Mouse (Mus musculus): Measurements from ENCODE around the gene Gm20388. TPM values are rescaled to one million over a fixed set of nuclear protein-coding genes. Genes with fewer than 3 reads are reported as not detected.

Gene Gm20388
- total and polyA plus RNA-seq, 2 experiments from 2014 or later, result 17.3 TPM; not detected in 1

GRCm38 (mm10) chr8:122340761-122341160, 2430.1 kb downstream of the Gm20388 start:
- peaks cover 28% of the 10 kb centered on the region for H3K4me1 ChIP-seq (ENCODE audit: control insufficient read depth, insufficient read depth)
- no peak overlapping the region for H3K4me3 ChIP-seq (ENCODE audit: low read depth, low read length)
- no peak for TF ChIP-seq CTCF (IDR thresholded peaks at IDR 0.05; ENCODE audit: low read depth)
- TF ChIP-seq EP300 (IDR thresholded peaks at IDR 0.05; ENCODE audit: low read depth), result no peak

GRCm38 (mm10) chr8:122341790-122342189, 2431.1 kb downstream of the Gm20388 start:
- 0 out of 2 replicates have a peak overlapping the region, but pooled peaks have one; percentile 27 for H3K9ac ChIP-seq (replicated peaks; ENCODE audit: low read depth, low read length)
- peaks cover 28% of the 10 kb centered on the region for H3K4me1 ChIP-seq (ENCODE audit: control insufficient read depth, insufficient read depth)
- WGBS, result 68% methylated on average over 6 of the region's 6 CpGs

More at GRCm38 (mm10) chr8:122340761-122341160, 2430.1 kb downstream of the Gm20388 start:
- Histone ChIP-seq H3K36me3 (replicated peaks; ENCODE audit: control insufficient read depth, insufficient read depth, low read length) (peaks cover 28% of the 10 kb centered on the region), H3K9me3 (replicated peaks; ENCODE audit: control insufficient read depth, low read length) (no peaks in the 10 kb centered on the region), H3K27ac (ENCODE audit: low read depth) (no peak overlapping the region), H3K9ac (replicated peaks; ENCODE audit: low read depth, low read length) (no peak overlapping the region), H3K4me2 (ENCODE audit: low read depth, low read length) (no peak overlapping the region), H3K27me3 (ENCODE audit: control insufficient read depth, insufficient read depth, low read length) (0 out of 2 replicates have a peak, but pooled peaks cover 5% of the 10 kb centered on the region)
- 83% methylated on average over 3 of the region's 3 CpGs for WGBS
- DNase-seq (ENCODE audit: low spot score), result no peak
- no peak for ATAC-seq (ENCODE audit: insufficient read depth, low read depth)

GRCm38 (mm10) chr8:122342362-122342761, 2431.7 kb downstream of the Gm20388 start:
- no peaks in the 10 kb centered on the region for H3K9me3 ChIP-seq (replicated peaks; ENCODE audit: control insufficient read depth, low read length)
- peaks cover 28% of the 10 kb centered on the region for H3K4me1 ChIP-seq (ENCODE audit: control insufficient read depth, insufficient read depth)
- H3K36me3 ChIP-seq (replicated peaks; ENCODE audit: control insufficient read depth, insufficient read depth, low read length), result peaks cover 12% of the 10 kb centered on the region
- ATAC-seq (ENCODE audit: insufficient read depth, low read depth) (no peak), DNase-seq (ENCODE audit: low spot score) (no peak)
- 0 out of 2 replicates have a peak overlapping the region, but pooled peaks have one; percentile 27 for H3K9ac ChIP-seq (replicated peaks; ENCODE audit: low read depth, low read length)
- no peak overlapping the region for H3K27ac ChIP-seq (ENCODE audit: low read depth)
- 0 out of 2 replicates have a peak overlapping the region, but pooled peaks have one; percentile 35 for H3K4me3 ChIP-seq (ENCODE audit: low read depth, low read length)
- no peak overlapping the region for H3K4me2 ChIP-seq (ENCODE audit: low read depth, low read length)
- no peak for TF ChIP-seq CTCF (IDR thresholded peaks at IDR 0.05; ENCODE audit: low read depth)
- no peak for TF ChIP-seq EP300 (IDR thresholded peaks at IDR 0.05; ENCODE audit: low read depth)
- H3K27me3 ChIP-seq (ENCODE audit: control insufficient read depth, insufficient read depth, low read length), result 0 out of 2 replicates have a peak, but pooled peaks cover 5% of the 10 kb centered on the region
- 29% methylated on average over 5 of the region's 5 CpGs for WGBS

More at GRCm38 (mm10) chr8:122341790-122342189, 2431.1 kb downstream of the Gm20388 start:
- H3K9me3 ChIP-seq (replicated peaks; ENCODE audit: control insufficient read depth, low read length), result no peaks in the 10 kb centered on the region
- ATAC-seq (ENCODE audit: insufficient read depth, low read depth) (no peak), DNase-seq (ENCODE audit: low spot score) (no peak)
- TF ChIP-seq CTCF (IDR thresholded peaks at IDR 0.05; ENCODE audit: low read depth), result no peak
- H3K4me3 ChIP-seq (ENCODE audit: low read depth, low read length), result no peak overlapping the region
- H3K27ac ChIP-seq (ENCODE audit: low read depth), result no peak overlapping the region
- 0 out of 2 replicates have a peak, but pooled peaks cover 5% of the 10 kb centered on the region for H3K27me3 ChIP-seq (ENCODE audit: control insufficient read depth, insufficient read depth, low read length)
- H3K36me3 ChIP-seq (replicated peaks; ENCODE audit: control insufficient read depth, insufficient read depth, low read length), result peaks cover 18% of the 10 kb centered on the region
- H3K4me2 ChIP-seq (ENCODE audit: low read depth, low read length), result no peak overlapping the region

- ATAC-seq (ENCODE audit: insufficient read depth, low read depth), result peak; percentile 25; the same call in 1 of the 2 replicates
- TF ChIP-seq CTCF (IDR thresholded peaks at IDR 0.05; ENCODE audit: low read depth), result no peak
- no peak for TF ChIP-seq EP300 (IDR thresholded peaks at IDR 0.05; ENCODE audit: low read depth)
- H3K27ac ChIP-seq (ENCODE audit: low read depth), result peak overlapping the region; percentile 43; the same call in 1 of the 2 replicates
- peak; percentile 17 for DNase-seq (ENCODE audit: low spot score)
- no peaks in the 10 kb centered on the region for H3K9me3 ChIP-seq (replicated peaks; ENCODE audit: control insufficient read depth, low read length)
- H3K4me2 ChIP-seq (ENCODE audit: low read depth, low read length), result peak overlapping the region; percentile 60
- peak overlapping the region; percentile 35 for H3K4me3 ChIP-seq (ENCODE audit: low read depth, low read length)
- H3K9ac ChIP-seq (replicated peaks; ENCODE audit: low read depth, low read length), result no peak overlapping the region
- peaks cover 31% of the 10 kb centered on the region for H3K4me1 ChIP-seq (ENCODE audit: control insufficient read depth, insufficient read depth)
- H3K27me3 ChIP-seq (ENCODE audit: control insufficient read depth, insufficient read depth, low read length), result 0 out of 2 replicates have a peak, but pooled peaks cover 5% of the 10 kb centered on the region
- 0 out of 2 replicates have a peak, but pooled peaks cover 8% of the 10 kb centered on the region for H3K36me3 ChIP-seq (replicated peaks; ENCODE audit: control insufficient read depth, insufficient read depth, low read length)
- 2% methylated on average over 9 of the region's 9 CpGs for WGBS
Measured at GRCm38 (mm10) chr8:122342806-122343209, 2432.2 kb downstream of the Gm20388 start.

- no peak overlapping the region; the same call in 1 of the 2 replicates for H3K9ac ChIP-seq (replicated peaks; ENCODE audit: low read depth, low read length)
- H3K4me2 ChIP-seq (ENCODE audit: low read depth, low read length), result peak overlapping the region; percentile 60
- 0 out of 2 replicates have a peak, but pooled peaks cover 5% of the 10 kb centered on the region for H3K27me3 ChIP-seq (ENCODE audit: control insufficient read depth, insufficient read depth, low read length)
- 0 out of 2 replicates have a peak, but pooled peaks cover 3% of the 10 kb centered on the region for H3K36me3 ChIP-seq (replicated peaks; ENCODE audit: control insufficient read depth, insufficient read depth, low read length)
- 4% methylated on average over 11 of the region's 11 CpGs for WGBS
- H3K4me3 ChIP-seq (ENCODE audit: low read depth, low read length), result peak overlapping the region; percentile 35
- H3K4me1 ChIP-seq (ENCODE audit: control insufficient read depth, insufficient read depth), result peaks cover 36% of the 10 kb centered on the region
- H3K9me3 ChIP-seq (replicated peaks; ENCODE audit: control insufficient read depth, low read length), result no peaks in the 10 kb centered on the region
- DNase-seq (ENCODE audit: low spot score) (no peak), ATAC-seq (ENCODE audit: insufficient read depth, low read depth) (no peak)
- TF ChIP-seq CTCF (IDR thresholded peaks at IDR 0.05; ENCODE audit: low read depth), result no peak
- no peak for TF ChIP-seq EP300 (IDR thresholded peaks at IDR 0.05; ENCODE audit: low read depth)
- H3K27ac ChIP-seq (ENCODE audit: low read depth), result peak overlapping the region; percentile 43; the same call in 1 of the 2 replicates
Measured at GRCm38 (mm10) chr8:122343341-122343740, 2432.7 kb downstream of the Gm20388 start.
